Mouse (Mus musculus) lung, embryonic 16.5 days (tissue): ENCODE measurements around the gene Wdfy2. TPM values are rescaled to one million over a fixed set of nuclear protein-coding genes. Genes with fewer than 3 reads are reported as not detected.

Source experiments
- ATAC-seq: fragments of 200-750 bp; cut with Nextera tagmentation; 2 replicates; pipeline ENCODE4 v1.8.0; 2017; ENCODE audit warnings: low read depth, mild to moderate bottlenecking, moderate library complexity
- H3K27ac ChIP-seq: fragments of 300-500 bp; sonication (generic); 2 replicates; pipeline ENCODE4 v1.5.1; 2014; ENCODE audit warnings: mild to moderate bottlenecking, control low read depth, low read length
- H3K27me3 ChIP-seq: fragments of 300-500 bp; sonication (generic); 2 replicates; pipeline ENCODE4 v1.6.1; 2014; ENCODE audit warnings: low read depth, low read length, mixed read lengths; ENCODE audit not compliant: control insufficient read depth, insufficient read depth
- H3K36me3 ChIP-seq: fragments of 300-500 bp; sonication (generic); 2 replicates; pipeline ENCODE4 v1.6.1; 2014; ENCODE audit warnings: low read length; ENCODE audit not compliant: control insufficient read depth, insufficient read depth
- H3K4me1 ChIP-seq: fragments of 300-500 bp; sonication (generic); replicated peaks from 2 replicates; pipeline ENCODE4 v1.6.1; 2014; ENCODE audit warnings: low read length, mixed read lengths; ENCODE audit not compliant: control insufficient read depth, insufficient read depth
- H3K4me2 ChIP-seq: fragments of 300-500 bp; sonication (generic); 2 replicates; pipeline ENCODE4 v1.6.1; 2014; ENCODE audit warnings: low read depth, low read length, control low read depth
- H3K4me3 ChIP-seq: fragments of 300-500 bp; sonication (generic); 2 replicates; pipeline ENCODE4 v1.5.1; 2014; ENCODE audit warnings: mild to moderate bottlenecking, low read length, control low read depth
- H3K9ac ChIP-seq: fragments of 300-500 bp; sonication (generic); 2 replicates; pipeline ENCODE4 v1.6.1; 2014; ENCODE audit warnings: low read length, control low read depth
- H3K9me3 ChIP-seq: fragments of 300-500 bp; sonication (generic); 2 replicates; pipeline ENCODE4 v1.6.1; 2016; ENCODE audit warnings: low read length; ENCODE audit not compliant: control insufficient read depth
- WGBS: fragments of 180-500 bp; shearing (Covaris S2); extraction: QIAGEN DNeasy Blood & Tissue Kit; methylation state at CpG from one replicate; pipeline ENCODE4 v1.1.7; 2014; 5-methylcytosine and 5-hydroxymethylcytosine counted together
- polyA plus RNA-seq: library from polyadenylated mRNA; unstranded; fragments of >200 nt; fragmentation: Nextera tagmentation; extraction: Ambion mirVana; gene quantifications from 2 replicates; pipeline ENCODE4 v1.2.1, GENCODE M21; 2015

Wdfy2 gene
- polyA plus RNA-seq, 1 experiment from 2014 or later = 7.7 TPM

- Histone ChIP-seq H3K36me3 (peaks cover 3% of the 10 kb centered on the region; the same call in 1 of the 2 replicates), H3K9me3 (no peaks in the 10 kb centered on the region), H3K27ac (no peak overlapping the region), H3K4me1 (peaks cover 7% of the 10 kb centered on the region; the same call in 1 of the 2 replicates), H3K27me3 (no peaks in the 10 kb centered on the region), H3K4me2 (no peak overlapping the region), H3K4me3 (no peak overlapping the region), H3K9ac (no peak overlapping the region)
- ATAC-seq = no peak
- 79% methylated on average over 4 of the region's 4 CpGs for WGBS
These were observed 87.3 kb downstream of the Wdfy2 start for GRCm38 (mm10) chr14:62924800-62925199.

- Histone ChIP-seq H3K4me1 (peaks cover 3% of the 10 kb centered on the region; the same call in 1 of the 2 replicates), H3K4me2 (no peak overlapping the region), H3K9me3 (no peaks in the 10 kb centered on the region), H3K27ac (no peak overlapping the region), H3K4me3 (no peak overlapping the region), H3K9ac (no peak overlapping the region), H3K36me3 (peaks cover 3% of the 10 kb centered on the region; the same call in 1 of the 2 replicates), H3K27me3 (no peaks in the 10 kb centered on the region)
- no peak for ATAC-seq
- WGBS = 37% methylated on average over 5 of the region's 5 CpGs
These were observed 90.6 kb downstream of the Wdfy2 start for GRCm38 (mm10) chr14:62928101-62928541.

GRCm38 (mm10) chr14:62935361-62935760 lies 97.9 kb downstream of the Wdfy2 start:
- ATAC-seq = no peak
- Histone ChIP-seq H3K4me1 (no peaks in the 10 kb centered on the region), H3K27me3 (no peaks in the 10 kb centered on the region), H3K27ac (no peak overlapping the region), H3K9me3 (0 out of 2 replicates have a peak, but pooled peaks cover 4% of the 10 kb centered on the region), H3K4me3 (no peak overlapping the region), H3K36me3 (peaks cover 4% of the 10 kb centered on the region; the same call in 1 of the 2 replicates), H3K4me2 (no peak overlapping the region), H3K9ac (no peak overlapping the region)
- 68% methylated on average over 9 of the region's 9 CpGs for WGBS

GRCm38 (mm10) chr14:62936631-62937380 lies 99.3 kb downstream of the Wdfy2 start:
- Histone ChIP-seq H3K9ac (no peak overlapping the region), H3K4me2 (no peak overlapping the region), H3K27ac (no peak overlapping the region), H3K27me3 (no peaks in the 10 kb centered on the region), H3K9me3 (0 out of 2 replicates have a peak, but pooled peaks cover 4% of the 10 kb centered on the region), H3K4me3 (no peak overlapping the region), H3K4me1 (no peaks in the 10 kb centered on the region), H3K36me3 (peaks cover 4% of the 10 kb centered on the region; the same call in 1 of the 2 replicates)
- ATAC-seq = no peak
- WGBS = 82% methylated on average over 6 of the region's 6 CpGs

- Histone ChIP-seq H3K4me2 (no peak overlapping the region), H3K4me1 (no peaks in the 10 kb centered on the region), H3K27me3 (no peaks in the 10 kb centered on the region), H3K4me3 (no peak overlapping the region), H3K36me3 (peaks cover 4% of the 10 kb centered on the region; the same call in 1 of the 2 replicates), H3K27ac (no peak overlapping the region), H3K9ac (no peak overlapping the region), H3K9me3 (0 out of 2 replicates have a peak, but pooled peaks cover 4% of the 10 kb centered on the region)
- WGBS = 76% methylated on average over 5 of the region's 5 CpGs
- ATAC-seq = no peak
These were observed 100.2 kb downstream of the Wdfy2 start for GRCm38 (mm10) chr14:62937675-62938074.

GRCm38 (mm10) chr14:62939435-62939834 lies 102.0 kb downstream of the Wdfy2 start:
- no peak for ATAC-seq
- Histone ChIP-seq H3K4me2 (no peak overlapping the region), H3K27ac (no peak overlapping the region), H3K27me3 (no peaks in the 10 kb centered on the region), H3K9ac (no peak overlapping the region), H3K4me3 (no peak overlapping the region), H3K36me3 (peaks cover 8% of the 10 kb centered on the region), H3K9me3 (0 out of 2 replicates have a peak, but pooled peaks cover 4% of the 10 kb centered on the region), H3K4me1 (no peaks in the 10 kb centered on the region)
- WGBS = 95% methylated on average over 3 of the region's 3 CpGs

- Histone ChIP-seq H3K4me1 (no peaks in the 10 kb centered on the region), H3K4me3 (no peak overlapping the region), H3K9ac (no peak overlapping the region), H3K9me3 (0 out of 2 replicates have a peak, but pooled peaks cover 4% of the 10 kb centered on the region), H3K4me2 (no peak overlapping the region), H3K27ac (no peak overlapping the region), H3K36me3 (peaks cover 10% of the 10 kb centered on the region), H3K27me3 (no peaks in the 10 kb centered on the region)
- 55% methylated on average over 14 of the region's 14 CpGs for WGBS
- ATAC-seq = peak; percentile 49
These were observed 103.1 kb downstream of the Wdfy2 start for GRCm38 (mm10) chr14:62940383-62941074.

GRCm38 (mm10) chr14:62946794-62947193 lies 109.3 kb downstream of the Wdfy2 start:
- H3K36me3 ChIP-seq = peaks cover 6% of the 10 kb centered on the region
- no peak overlapping the region for H3K4me3 ChIP-seq
- no peak overlapping the region for H3K27ac ChIP-seq
- ATAC-seq = no peak
- no peak overlapping the region for H3K9ac ChIP-seq
- 90% methylated on average over 3 of the region's 3 CpGs for WGBS
- no peaks in the 10 kb centered on the region for H3K27me3 ChIP-seq
- no peaks in the 10 kb centered on the region for H3K4me1 ChIP-seq
- no peak overlapping the region for H3K4me2 ChIP-seq
- H3K9me3 ChIP-seq = no peaks in the 10 kb centered on the region

- Histone ChIP-seq H3K4me3 (no peak overlapping the region), H3K27ac (no peak overlapping the region), H3K9me3 (no peaks in the 10 kb centered on the region), H3K36me3 (no peaks in the 10 kb centered on the region; the same call in none of the 2 replicates), H3K4me2 (no peak overlapping the region), H3K9ac (no peak overlapping the region), H3K27me3 (no peaks in the 10 kb centered on the region), H3K4me1 (no peaks in the 10 kb centered on the region)
- ATAC-seq = no peak
- 86% methylated on average over 9 of the region's 9 CpGs for WGBS
These were observed 118.6 kb downstream of the Wdfy2 start for GRCm38 (mm10) chr14:62956091-62956490.
